Mouse (Mus musculus) naive thymus-derived CD4-positive, alpha-beta T cell, adult 2 months (primary cell): Measurements from ENCODE around the gene Zfand3.

Source experiments
- DNase-seq: peaks from one replicate; pipeline ENCODE4 v3.0.0-alpha.2; 2011; ENCODE audit warnings: low read depth

Zfand3 gene

DNA sequence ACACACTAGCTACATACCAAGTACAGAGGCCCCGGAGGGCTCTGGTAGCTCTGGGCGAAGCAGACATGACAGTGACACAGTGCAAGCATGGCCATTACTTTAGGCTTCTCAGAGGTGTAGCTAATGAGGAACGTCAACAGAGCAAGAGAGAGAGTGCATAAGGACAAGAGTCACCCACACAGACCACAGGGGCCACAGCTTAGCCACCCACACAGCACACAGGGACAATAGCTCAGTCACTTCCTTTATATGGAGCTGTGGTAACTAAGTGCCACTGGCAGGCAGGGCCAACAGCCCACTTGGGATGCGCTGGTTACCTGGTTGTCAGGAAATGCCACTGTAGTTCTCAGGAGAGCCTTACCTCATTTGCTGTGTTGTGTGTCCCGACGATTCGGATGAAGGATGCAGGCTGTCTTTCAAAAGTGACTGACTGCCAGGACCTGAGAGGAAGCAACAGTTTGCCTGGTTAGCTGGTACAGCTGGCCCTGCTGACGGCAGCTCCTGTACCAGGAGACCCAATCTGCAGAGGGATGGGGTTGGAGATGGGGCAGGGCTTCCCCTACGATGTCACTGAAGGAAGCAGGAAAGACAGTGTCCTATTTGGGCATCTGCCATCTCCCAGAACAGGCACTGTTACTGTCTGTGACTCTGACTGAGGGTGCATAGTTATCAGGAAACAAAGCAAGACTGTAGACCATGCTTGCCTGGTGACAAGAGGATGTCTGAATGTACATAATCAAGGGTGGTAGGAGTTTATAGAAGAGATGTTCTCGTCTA, 224.1 kb downstream of the Zfand3 start:
- DNase-seq, result no peak

DNA sequence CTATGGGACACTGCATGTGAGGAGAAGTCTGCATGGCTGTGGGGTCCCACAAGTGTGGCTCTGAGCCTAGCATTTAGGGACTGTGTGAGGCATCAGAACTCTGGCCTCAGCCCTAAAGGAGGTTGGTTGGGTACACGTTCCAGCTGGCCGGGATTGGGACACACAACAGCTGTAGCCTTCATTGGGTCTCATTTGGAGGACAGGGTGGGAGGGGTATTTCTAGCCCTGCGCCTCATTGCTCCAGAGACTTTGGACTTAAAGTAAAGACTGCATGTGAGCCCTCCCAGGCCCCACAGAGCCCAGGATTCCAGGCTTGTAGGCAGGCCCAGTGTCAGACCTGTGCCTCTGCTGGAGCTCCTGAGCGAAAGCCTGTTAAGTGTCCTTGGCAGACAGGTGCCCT, 225.9 kb downstream of the Zfand3 start:
- DNase-seq, result no peak

DNA sequence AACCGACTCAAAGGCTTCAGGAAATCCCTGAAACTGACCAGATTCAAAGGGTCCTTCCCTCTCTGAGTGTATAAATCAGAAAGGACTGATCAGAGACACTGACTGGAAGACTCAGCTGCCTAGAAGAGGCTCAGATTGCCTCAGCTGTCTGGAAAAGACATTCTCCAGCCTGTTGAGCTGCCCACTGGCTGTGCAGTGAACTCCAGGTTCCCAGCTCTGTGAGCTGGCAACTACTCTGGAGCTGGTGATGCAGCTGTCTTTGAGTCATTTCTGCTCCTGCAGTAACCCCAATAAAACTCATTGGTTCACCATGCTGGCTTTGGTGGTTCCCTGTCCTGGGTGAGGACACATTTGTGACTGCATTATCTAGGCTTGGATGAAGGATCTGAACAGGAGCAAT, 226.9 kb downstream of the Zfand3 start:
- DNase-seq, result no peak

DNA sequence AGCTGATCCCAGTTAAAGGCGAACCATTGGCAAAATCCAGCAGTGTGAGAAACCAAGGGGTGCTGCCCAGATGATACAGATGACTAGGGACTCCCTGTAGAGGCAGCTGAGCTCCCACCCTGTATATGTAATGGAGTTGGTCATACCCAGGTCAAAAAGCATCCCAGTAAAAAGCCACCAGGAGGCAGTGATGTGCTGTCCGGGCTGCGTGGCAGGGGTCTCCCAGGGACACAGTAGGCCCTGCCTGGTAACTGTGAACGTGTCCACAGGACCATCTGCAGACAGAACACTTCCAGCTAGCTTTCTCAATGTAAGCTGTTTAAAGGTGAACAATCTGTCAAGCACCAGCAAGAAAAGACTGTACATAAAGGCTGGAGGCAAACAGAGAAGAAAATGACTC, 228.2 kb downstream of the Zfand3 start:
- no peak for DNase-seq

DNA sequence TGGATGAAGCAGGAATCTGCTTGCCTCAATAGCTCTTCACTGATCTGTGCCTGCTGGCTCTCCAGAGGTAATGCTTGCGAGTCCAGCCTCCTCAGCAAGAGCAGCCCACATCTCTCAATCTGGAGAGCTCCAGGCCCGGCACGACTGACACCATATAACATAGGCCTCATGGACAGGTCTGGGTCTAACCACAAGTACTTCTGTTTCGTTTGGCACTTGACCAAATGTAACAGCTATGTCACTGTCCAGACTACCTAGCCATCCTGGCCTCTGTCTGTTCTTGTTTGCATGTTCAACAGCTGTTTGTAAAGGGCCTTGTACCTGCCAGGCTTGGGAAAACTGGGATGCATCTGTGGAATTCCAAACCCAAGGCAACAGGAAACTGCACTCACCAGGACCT, 230.8 kb downstream of the Zfand3 start:
- DNase-seq, result no peak

DNA sequence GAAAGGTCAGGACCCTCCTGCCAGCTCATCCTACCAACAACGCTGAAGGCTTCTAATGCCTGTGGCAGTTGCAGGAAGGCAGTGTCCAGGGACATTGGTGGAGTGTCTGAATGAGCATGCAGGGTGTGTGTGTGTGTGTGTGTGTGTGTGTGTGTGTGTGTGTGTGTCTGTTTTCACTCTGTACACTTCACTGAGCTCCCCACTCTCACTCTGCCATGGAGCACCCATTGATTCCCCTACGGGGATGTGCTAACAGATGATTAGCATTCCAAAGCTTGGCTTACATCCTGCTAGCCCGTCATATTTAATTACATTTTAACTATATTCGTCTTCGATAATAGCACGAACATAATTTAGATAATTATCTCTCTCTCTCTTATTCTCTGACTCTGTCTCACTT, 232.1 kb downstream of the Zfand3 start:
- DNase-seq, result no peak

DNA sequence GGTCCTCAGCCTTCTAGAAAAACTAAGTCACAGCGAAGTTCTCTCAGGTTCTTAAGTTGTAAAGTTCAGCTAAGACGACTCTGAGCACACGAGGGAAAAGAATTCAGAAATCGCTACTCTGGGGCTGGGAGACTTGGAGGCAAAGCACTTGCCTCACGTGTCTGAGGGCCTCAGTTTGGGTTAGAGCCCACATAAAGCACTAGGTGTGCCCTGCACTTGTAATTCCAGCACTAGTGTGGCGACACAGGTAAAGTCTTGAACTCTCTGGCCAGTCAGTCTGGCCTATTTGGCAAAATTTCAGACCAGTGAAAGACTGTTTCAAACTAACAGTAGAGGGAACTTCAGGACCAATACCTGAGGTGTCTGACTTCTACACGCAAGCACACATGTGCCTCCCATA, 233.1 kb downstream of the Zfand3 start:
- no peak for DNase-seq

DNA sequence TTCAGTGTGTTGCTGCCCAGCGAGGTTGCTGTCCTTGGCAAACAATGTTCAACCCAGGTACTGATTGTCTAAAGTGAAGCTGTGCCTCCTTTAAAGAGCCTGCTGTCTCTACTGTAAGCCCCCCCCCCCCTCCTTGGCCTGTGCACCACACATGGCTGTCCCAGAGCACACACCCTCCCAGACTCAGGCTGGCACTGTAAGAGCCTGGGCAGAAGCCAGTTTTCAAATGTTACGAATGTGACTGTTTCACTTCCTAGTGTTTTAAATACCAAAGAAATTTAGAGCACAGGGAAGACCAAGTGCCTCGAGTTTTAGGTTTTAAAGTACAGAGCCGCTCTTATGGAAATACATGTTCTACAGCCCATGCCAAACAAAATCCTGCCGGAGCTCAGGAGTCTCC, 234.9 kb downstream of the Zfand3 start:
- DNase-seq, result no peak

DNA sequence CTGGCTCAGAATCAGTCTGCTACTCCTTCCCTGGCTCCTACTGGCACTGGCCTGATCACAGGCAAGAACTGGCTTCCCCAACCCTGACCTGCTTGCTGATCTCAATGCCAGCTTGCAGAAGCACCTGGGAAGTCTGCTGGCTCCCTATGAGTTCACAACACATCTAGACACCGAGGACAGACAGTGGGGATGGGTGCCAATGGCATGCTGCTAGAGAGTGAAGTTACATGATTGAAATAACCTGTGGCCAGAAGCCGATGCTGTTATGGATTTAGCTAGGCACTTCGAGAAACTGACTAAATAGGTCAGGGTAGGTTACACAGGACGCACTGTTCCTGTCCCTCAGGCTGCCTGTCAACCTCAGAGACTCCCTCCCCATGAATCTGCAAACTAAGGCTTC, 236.1 kb downstream of the Zfand3 start:
- DNase-seq, result no peak

DNA sequence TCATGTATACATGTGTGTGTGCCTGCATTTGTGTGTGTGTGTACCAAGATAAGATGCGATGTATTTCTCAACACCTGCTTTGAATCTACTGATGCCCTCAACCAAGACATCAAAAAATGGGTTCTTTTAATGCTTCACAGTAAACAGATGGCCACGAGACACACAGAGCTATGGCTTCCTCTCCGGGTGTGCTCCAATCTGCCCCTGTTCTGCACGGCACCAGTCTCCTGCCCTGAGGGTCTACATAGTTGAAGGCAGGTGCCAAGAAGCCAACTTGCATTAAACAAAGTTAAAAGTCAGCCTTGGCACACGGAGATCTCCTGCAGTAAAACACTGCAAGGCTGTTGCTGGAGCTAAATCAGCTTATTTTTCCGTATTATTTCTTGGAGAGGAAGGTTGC, 236.5 kb downstream of the Zfand3 start:
- DNase-seq, result no peak

DNA sequence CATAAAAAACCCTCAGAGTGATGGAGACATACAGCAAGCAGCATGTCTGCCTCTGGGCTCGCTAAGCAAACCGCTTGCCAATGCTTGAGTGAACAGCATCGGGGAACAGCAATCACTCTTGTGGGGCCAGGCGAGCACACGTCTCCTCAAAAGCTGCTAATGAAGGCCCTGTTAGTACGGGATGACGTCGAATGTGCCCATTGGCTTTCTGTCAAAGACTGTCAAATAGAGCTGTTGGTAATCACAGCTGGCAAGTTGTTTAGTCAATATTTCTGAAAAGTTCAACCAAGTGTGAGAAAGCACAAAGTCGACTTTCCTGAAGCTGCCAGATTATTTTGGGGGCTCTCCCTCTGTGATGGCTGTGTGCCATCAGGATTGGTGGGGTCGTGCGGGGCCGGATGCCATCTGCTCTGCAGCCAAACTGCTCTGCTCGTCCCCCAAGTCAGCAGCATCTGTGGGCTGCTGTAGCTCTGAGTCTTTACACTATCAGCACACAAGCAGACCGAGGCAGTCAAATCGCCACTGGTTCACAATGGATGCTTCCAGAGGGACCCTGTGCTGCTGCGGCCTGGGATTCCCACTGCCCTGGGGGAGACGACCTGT, 237.3 kb downstream of the Zfand3 start:
- no peak for DNase-seq

DNA sequence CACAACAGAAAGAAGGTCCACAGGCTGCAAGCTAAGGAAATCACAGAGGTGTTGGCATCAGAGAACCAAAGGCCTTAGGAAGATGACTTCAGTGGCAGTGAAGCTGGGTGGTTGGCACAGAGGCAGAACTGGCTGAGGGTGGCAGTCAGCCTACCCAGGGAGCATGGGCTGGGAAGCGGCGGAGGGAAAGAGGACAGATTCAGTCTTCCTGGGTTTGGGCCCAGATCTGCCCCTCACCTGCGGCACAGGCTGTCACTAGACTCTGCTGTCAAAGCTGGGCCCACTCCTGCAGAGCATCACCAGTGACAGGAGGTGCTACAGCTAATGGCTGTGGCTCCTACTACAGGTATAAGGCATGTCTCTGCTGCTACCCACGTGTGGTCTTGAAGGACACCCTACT, 238.1 kb downstream of the Zfand3 start:
- no peak for DNase-seq

DNA sequence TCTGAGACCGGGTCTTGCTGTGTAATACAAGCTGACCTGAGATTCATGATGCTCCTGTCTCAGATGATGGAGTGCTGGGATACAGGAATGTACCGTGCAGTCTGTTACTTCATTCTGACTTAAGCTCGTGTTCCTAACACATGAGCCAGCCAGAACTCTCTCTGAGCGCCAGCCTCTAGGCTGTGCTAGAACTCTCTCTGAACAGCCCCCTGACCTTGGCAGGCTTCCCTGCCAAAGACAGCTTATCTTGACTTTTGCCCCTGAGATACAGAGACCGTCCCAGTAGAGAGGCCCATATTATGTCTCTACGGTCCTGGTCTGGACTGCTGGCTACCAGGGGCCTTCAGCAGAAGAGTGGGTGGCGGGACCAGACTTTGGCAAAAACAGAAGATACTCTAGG, 239.0 kb downstream of the Zfand3 start:
- DNase-seq, result no peak

DNA sequence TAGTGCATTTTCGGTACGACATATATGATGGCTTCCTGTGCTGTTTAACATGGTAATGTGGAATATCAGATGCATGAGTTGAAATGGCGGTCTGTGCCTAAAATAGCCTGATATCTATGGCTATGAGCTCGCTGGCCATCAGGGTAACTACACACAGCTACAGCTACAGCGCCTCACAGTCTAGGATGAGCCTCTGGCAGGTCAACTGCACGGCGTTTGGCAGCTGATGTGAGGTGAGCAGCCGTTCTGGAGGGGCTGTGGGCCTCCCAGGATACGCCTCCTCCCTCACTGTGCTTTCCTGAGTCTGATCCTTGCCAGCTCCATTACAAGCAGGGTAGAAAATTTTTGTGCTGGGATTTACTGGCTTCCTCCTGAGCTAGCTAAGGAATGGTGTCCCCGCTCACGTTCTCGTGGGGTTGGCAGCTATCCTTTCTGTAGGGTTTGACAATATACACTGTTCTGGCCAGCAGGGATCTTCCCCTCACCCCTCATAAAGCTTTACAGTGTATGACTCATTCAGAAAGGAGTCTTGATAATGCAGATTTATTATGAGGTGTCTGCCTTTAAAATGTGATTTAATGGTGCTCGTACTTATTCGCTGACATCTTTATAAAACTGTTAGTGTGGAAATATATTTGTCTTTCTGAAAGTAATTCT, 240.2 kb downstream of the Zfand3 start:
- DNase-seq, result no peak

DNA sequence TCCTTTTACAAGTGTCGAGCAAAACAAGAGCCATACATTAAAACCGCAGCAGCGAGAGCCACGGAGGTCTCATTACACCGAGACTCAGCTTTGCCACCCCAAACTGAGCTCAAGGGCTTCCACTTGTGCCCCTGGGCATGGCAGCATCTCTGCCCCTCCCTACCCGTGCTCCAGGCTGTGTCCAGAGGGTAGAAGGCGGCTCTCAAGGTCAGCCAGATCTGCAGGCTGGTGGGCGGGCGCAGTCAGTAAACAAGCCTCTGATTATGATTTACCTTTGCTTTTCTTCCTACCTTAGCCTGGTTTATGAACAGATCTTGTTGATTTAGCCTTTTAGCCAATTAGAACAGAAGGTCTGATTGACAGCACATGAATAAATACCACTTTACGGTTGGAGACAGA, 240.8 kb downstream of the Zfand3 start:
- DNase-seq, result no peak

DNA sequence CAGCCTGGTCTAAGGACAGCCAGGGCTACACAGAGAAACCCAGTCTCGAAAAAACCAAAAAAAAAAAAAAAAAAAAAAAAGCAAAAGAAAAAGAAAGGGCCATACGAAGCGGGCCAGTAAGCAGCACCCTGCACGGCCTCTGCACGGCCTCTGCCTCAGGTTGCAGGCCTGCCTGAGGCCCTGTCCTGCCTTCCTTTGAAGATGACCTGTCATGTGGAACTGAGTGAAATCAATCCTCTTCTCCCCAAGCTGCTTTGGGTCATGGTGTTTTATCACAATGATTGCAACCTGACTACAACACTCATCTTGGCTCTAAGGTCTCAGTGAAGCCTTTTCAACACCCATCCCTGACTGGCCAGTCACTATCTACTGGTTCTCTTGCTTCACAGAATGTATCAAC, 248.5 kb downstream of the Zfand3 start:
- no peak for DNase-seq

DNA sequence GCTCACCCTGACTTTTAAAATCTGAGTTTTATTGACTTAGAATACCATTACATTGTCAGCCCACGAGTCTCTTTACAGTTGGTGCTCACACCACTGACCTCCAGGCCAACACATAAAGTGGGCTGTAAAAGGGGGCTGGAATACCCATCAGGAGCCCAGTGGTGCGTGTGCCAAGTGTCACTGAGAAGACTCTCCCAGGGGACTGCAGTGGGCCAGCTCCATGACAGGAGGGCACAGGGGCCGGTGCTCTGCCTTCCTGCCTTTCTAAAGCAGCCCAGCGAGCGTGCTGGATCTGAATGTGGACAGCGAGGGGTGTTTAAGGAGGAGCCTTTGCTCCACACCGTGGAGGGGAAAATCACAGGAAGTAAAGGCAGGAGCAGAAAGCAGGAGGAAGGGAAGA, 249.4 kb downstream of the Zfand3 start:
- no peak for DNase-seq

DNA sequence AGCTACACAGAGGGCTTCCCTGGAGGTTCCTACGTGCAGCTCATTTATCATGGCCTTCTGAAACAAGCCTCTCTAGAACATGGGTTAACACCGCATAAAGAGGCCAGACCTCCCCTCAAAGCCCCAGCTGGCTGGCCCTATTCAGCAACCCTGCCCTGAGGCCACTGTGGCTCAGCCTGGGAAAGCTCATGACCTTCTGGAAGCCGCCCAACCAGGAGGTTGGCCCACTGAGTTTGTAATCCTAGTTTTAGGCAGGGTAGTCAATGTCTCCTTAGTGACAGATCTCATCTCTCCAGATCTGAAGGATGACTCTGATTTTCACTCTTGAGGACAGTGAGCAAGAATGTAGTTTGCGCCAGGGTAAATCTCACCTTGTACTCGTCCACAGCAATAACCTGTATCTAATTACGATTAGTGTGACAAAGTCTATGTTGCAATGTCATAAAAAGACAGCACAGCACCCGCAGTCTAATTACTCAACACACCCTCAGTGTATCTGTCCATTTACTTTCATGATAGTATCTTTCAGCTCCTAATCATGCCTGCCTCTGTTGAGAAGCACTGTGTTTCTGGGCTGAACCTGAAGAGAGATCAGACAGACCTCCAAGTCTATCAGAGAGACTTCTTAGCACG, 251.5 kb downstream of the Zfand3 start:
- DNase-seq, result no peak

DNA sequence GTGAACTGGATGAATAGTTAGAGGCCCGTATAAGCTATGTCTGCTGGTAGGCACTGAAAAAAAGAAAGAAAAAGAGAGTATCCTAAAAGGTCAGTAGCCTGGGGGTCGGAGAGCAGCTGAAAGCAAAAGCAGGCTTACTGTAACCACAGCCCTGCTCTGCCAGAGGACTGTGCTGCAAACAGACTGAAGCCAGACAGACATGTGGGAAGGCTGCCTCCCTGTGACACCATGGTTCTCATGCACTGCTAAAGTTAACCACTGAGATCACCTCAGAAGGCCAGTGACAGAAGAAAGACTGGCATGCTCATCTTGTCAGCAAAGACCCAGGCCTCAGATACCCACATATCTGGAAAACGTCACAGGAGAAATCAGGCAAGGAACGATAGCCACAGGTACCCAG, 253.9 kb downstream of the Zfand3 start:
- no peak for DNase-seq

DNA sequence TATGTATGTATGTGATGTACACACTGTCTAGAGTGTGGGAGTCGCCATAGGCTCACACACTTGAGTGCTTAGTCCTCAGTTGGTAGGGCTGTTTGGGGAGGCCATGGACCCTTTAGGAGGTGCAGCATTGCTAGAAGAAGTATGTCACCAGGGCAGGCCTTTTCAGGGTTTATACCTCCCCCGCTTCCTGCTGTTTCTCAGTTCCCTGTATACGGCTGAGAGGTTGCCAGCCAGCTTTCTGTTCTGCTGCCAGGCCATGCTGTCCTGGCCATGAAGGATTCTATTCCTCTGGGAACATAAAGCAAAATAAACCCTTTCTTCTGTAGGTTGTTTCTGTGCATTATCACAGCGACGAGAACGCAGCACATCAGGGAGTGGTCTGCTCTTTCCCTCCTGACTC, 255.4 kb downstream of the Zfand3 start:
- DNase-seq, result no peak
